Mouse (Mus musculus) brain, embryonic 14.5 days (tissue): Measurements from ENCODE around the gene Brix1.

Experiments
- CTCF ChIP-seq: fragments of 200-500 bp; IDR thresholded peaks from 2 replicates; pipeline ENCODE4 v1.5.1; 2012; ENCODE audit warnings: inconsistent platforms, mild to moderate bottlenecking, moderate library complexity, borderline replicate concordance; ENCODE audit not compliant: insufficient read depth, insufficient read length; ENCODE audit errors: extremely low read depth
- POLR2A ChIP-seq: fragments of 200-500 bp; IDR thresholded peaks from 2 replicates; pipeline ENCODE4 v1.6.1; 2012; ENCODE audit warnings: mild to moderate bottlenecking, inconsistent platforms, borderline replicate concordance; ENCODE audit not compliant: poor library complexity, insufficient read depth, insufficient read length, severe bottlenecking; ENCODE audit errors: extremely low read depth

GRCm38 (mm10) chr15:10487246-10487645 lies 1.5 kb upstream of the Brix1 start:
- TF ChIP-seq CTCF (no peak), POLR2A (no peak)
